Mouse (Mus musculus) MEL (cell line): Measurements from ENCODE around the gene Arrb1. TPM values are rescaled to one million over a fixed set of nuclear protein-coding genes. Genes with fewer than 3 reads are reported as not detected.

Experiments
- DNase-seq: peaks from one replicate; pipeline ENCODE4 v3.0.0; 2011; ENCODE audit warnings: low read depth, low spot score
- H3K27ac ChIP-seq: 2 replicates; pipeline ENCODE4 v1.5.1; 2012; ENCODE audit warnings: low read depth, mild to moderate bottlenecking, control low read depth, low read length, moderate library complexity; ENCODE audit not compliant: control insufficient read depth
- H3K27me3 ChIP-seq, 2 experiments: fragments of 150-350 bp in 1 of 2; sonication (generic) in 1 of 2; 2 replicates each; pipeline ENCODE4 v1.6.1; 2012; ENCODE audit warnings: low read length in 2 of 2, mild to moderate bottlenecking in 2 of 2, improper control_type of control experiment in 1 of 2, moderate library complexity in 1 of 2; ENCODE audit not compliant: insufficient read depth in 2 of 2, control insufficient read depth in 1 of 2
- H3K36me3 ChIP-seq, 2 experiments: 2 replicates each; pipeline ENCODE4 v1.6.1; 2012 to 2014; ENCODE audit warnings: low read length in 2 of 2, improper control_type of control experiment in 1 of 2, inconsistent platforms in 1 of 2, mild to moderate bottlenecking in 1 of 2; ENCODE audit not compliant: insufficient read depth in 2 of 2, control insufficient read depth in 1 of 2
- H3K4me1 ChIP-seq, 2 experiments: fragments of 150-350 bp in 1 of 2; sonication (generic) in 1 of 2; 2 replicates each; pipeline ENCODE4 v1.6.1; 2012; ENCODE audit warnings: low read length in 2 of 2, improper control_type of control experiment in 1 of 2, mild to moderate bottlenecking in 1 of 2; ENCODE audit not compliant: insufficient read depth in 2 of 2, control insufficient read depth in 1 of 2
- H3K4me3 ChIP-seq, 2 experiments: fragments of 150-350 bp in 1 of 2; sonication (generic) in 1 of 2; 2 replicates each; pipeline ENCODE4 v1.5.1; 2012; ENCODE audit warnings: low read depth in 2 of 2, low read length in 2 of 2, mild to moderate bottlenecking in 2 of 2, moderate library complexity in 2 of 2, control low read depth in 1 of 2, improper control_type of control experiment in 1 of 2; ENCODE audit not compliant: control insufficient read depth in 1 of 2, insufficient read depth in 1 of 2
- H3K79me2 ChIP-seq: 2 replicates; pipeline ENCODE4 v1.6.1; 2012; ENCODE audit warnings: mild to moderate bottlenecking, low read length, moderate library complexity; ENCODE audit not compliant: control insufficient read depth, poor library complexity, insufficient read depth
- H3K9ac ChIP-seq: 2 replicates; pipeline ENCODE4 v1.6.1; 2012; ENCODE audit warnings: low read depth, mild to moderate bottlenecking, control low read depth, low read length, moderate library complexity; ENCODE audit not compliant: control insufficient read depth, poor library complexity, severe bottlenecking
- H3K9me3 ChIP-seq: fragments of 150-350 bp; sonication (generic); replicated peaks from 2 replicates; pipeline ENCODE4 v1.6.1; 2012; ENCODE audit warnings: mild to moderate bottlenecking, low read length, improper control_type of control experiment, moderate library complexity; ENCODE audit not compliant: insufficient read depth
- CHD2 ChIP-seq: IDR thresholded peaks from 2 replicates; pipeline ENCODE4 v1.6.1; 2011; ENCODE audit warnings: low read length, improper control_type of control experiment
- CTCF ChIP-seq, 3 experiments: IDR thresholded peaks in 2 of 3; conservative IDR thresholded peaks in 1 of 3; 2 replicates each; pipeline ENCODE4 v1.5.1; 2011 to 2012; ENCODE audit warnings: low read length in 3 of 3, low read depth in 2 of 3, mild to moderate bottlenecking in 2 of 3, improper control_type of control experiment in 1 of 3, inconsistent platforms in 1 of 3, mixed read lengths in 1 of 3, moderate library complexity in 1 of 3; ENCODE audit not compliant: control insufficient read depth in 1 of 3, insufficient read depth in 1 of 3, poor library complexity in 1 of 3, severe bottlenecking in 1 of 3
- E2F4 ChIP-seq: IDR thresholded peaks from 2 replicates; pipeline ENCODE4 v1.6.1; 2011; ENCODE audit warnings: low read depth, low read length, improper control_type of control experiment, borderline replicate concordance
- EP300 ChIP-seq, 2 experiments: IDR thresholded peaks; 2 replicates each; pipeline ENCODE4 v1.6.1; 2011; ENCODE audit warnings: improper control_type of control experiment in 2 of 2, low read length in 2 of 2, low read depth in 1 of 2, mild to moderate bottlenecking in 1 of 2
- ETS1 ChIP-seq: IDR thresholded peaks from 2 replicates; pipeline ENCODE4 v1.6.1; 2012; ENCODE audit warnings: low read depth, mild to moderate bottlenecking, inconsistent platforms, low read length, improper control_type of control experiment, moderate library complexity
- GABPA ChIP-seq: IDR thresholded peaks from 2 replicates; pipeline ENCODE4 v1.6.1; 2012; ENCODE audit warnings: low read depth, mild to moderate bottlenecking, inconsistent platforms, low read length, improper control_type of control experiment, moderate library complexity
- GATA1 ChIP-seq: IDR thresholded peaks from 2 replicates; pipeline ENCODE4 v1.6.1; 2011; ENCODE audit warnings: low read depth, low read length, improper control_type of control experiment
- HCFC1 ChIP-seq: IDR thresholded peaks from 2 replicates; pipeline ENCODE4 v1.6.1; 2012; ENCODE audit warnings: low read depth, mild to moderate bottlenecking, inconsistent platforms, low read length, improper control_type of control experiment, moderate library complexity
- JUND ChIP-seq: IDR thresholded peaks from 2 replicates; pipeline ENCODE4 v1.6.1; 2011; ENCODE audit warnings: low read depth, mild to moderate bottlenecking, improper control_type of control experiment, low read length
- MAZ ChIP-seq: IDR thresholded peaks from 2 replicates; pipeline ENCODE4 v1.6.1; 2012; ENCODE audit warnings: low read depth, mild to moderate bottlenecking, inconsistent platforms, low read length, improper control_type of control experiment
- MEF2A ChIP-seq: IDR thresholded peaks from 2 replicates; pipeline ENCODE4 v1.6.1; 2014; ENCODE audit warnings: low read depth, mild to moderate bottlenecking, inconsistent platforms, low read length, improper control_type of control experiment; ENCODE audit not compliant: poor library complexity, insufficient replicate concordance, severe bottlenecking; ENCODE audit errors: extremely low read depth
- MXI1 ChIP-seq: IDR thresholded peaks from 2 replicates; pipeline ENCODE4 v1.6.1; 2011; ENCODE audit warnings: mild to moderate bottlenecking, low read depth, low read length, improper control_type of control experiment
- MYC ChIP-seq: IDR thresholded peaks from 2 replicates; pipeline ENCODE4 v1.6.1; 2011; ENCODE audit warnings: low read depth, mild to moderate bottlenecking, low read length, improper control_type of control experiment, moderate library complexity
- NELFE ChIP-seq: IDR thresholded peaks from 2 replicates; pipeline ENCODE4 v1.6.1; 2011; ENCODE audit warnings: low read depth, low read length, improper control_type of control experiment
- NRF1 ChIP-seq: IDR thresholded peaks from 2 replicates; pipeline ENCODE4 v1.6.1; 2014; ENCODE audit warnings: low read depth, mild to moderate bottlenecking, inconsistent platforms, low read length, improper control_type of control experiment, moderate library complexity; ENCODE audit not compliant: poor library complexity, insufficient read depth, severe bottlenecking
- POLR2A ChIP-seq, 2 experiments: IDR thresholded peaks; 2 replicates each; pipeline ENCODE4 v1.6.1; 2011 to 2012; ENCODE audit warnings: low read length in 2 of 2, mild to moderate bottlenecking in 2 of 2, control low read depth in 1 of 2, improper control_type of control experiment in 1 of 2, low read depth in 1 of 2, moderate library complexity in 1 of 2; ENCODE audit not compliant: control insufficient read depth in 1 of 2, insufficient read depth in 1 of 2, poor library complexity in 1 of 2
- POLR2AphosphoS5 ChIP-seq: IDR thresholded peaks from 2 replicates; pipeline ENCODE4 v1.6.1; 2012; ENCODE audit warnings: low read depth, borderline replicate concordance, mild to moderate bottlenecking, inconsistent platforms, low read length, moderate library complexity, mixed read lengths
- RAD21 ChIP-seq: IDR thresholded peaks from 2 replicates; pipeline ENCODE4 v1.6.1; 2011; ENCODE audit warnings: mild to moderate bottlenecking, low read depth, low read length, improper control_type of control experiment
- SIN3A ChIP-seq: IDR thresholded peaks from 2 replicates; pipeline ENCODE4 v1.6.1; 2012; ENCODE audit warnings: low read length, improper control_type of control experiment, inconsistent platforms
- SMC3 ChIP-seq: IDR thresholded peaks from 2 replicates; pipeline ENCODE4 v1.6.1; 2011; ENCODE audit warnings: low read depth, low read length, improper control_type of control experiment
- TBP ChIP-seq: IDR thresholded peaks from 2 replicates; pipeline ENCODE4 v1.8.0; 2011; ENCODE audit warnings: low read depth, low read length, improper control_type of control experiment
- TCF12 ChIP-seq: IDR thresholded peaks from 2 replicates; pipeline ENCODE4 v1.6.1; 2014; ENCODE audit warnings: low read depth, mild to moderate bottlenecking, inconsistent platforms, low read length, improper control_type of control experiment, moderate library complexity
- USF1 ChIP-seq: IDR thresholded peaks from 2 replicates; pipeline ENCODE4 v1.6.1; 2014; ENCODE audit warnings: low read depth, mild to moderate bottlenecking, inconsistent platforms, low read length, improper control_type of control experiment, moderate library complexity
- USF2 ChIP-seq, 2 experiments: IDR thresholded peaks; 2 replicates each; pipeline ENCODE4 v1.6.1; 2011 to 2012; ENCODE audit warnings: improper control_type of control experiment in 2 of 2, low read length in 2 of 2, borderline replicate concordance in 1 of 2, inconsistent platforms in 1 of 2, low read depth in 1 of 2, mild to moderate bottlenecking in 1 of 2; ENCODE audit not compliant: insufficient read depth in 1 of 2
- ZC3H11A ChIP-seq: IDR thresholded peaks from 2 replicates; pipeline ENCODE4 v1.6.1; 2012; ENCODE audit warnings: low read depth, mild to moderate bottlenecking, inconsistent platforms, low read length, improper control_type of control experiment
- ZKSCAN1 ChIP-seq: IDR thresholded peaks from 2 replicates; pipeline ENCODE4 v1.6.1; 2012; ENCODE audit warnings: low read depth, mild to moderate bottlenecking, inconsistent platforms, low read length, improper control_type of control experiment, moderate library complexity
- polyA plus RNA-seq, 2 experiments: library from polyadenylated mRNA; stranded (reverse) in 1 of 2; unstranded in 1 of 2; fragments of >175 nt in 1 of 2; fragments of >200 nt in 1 of 2; gene quantifications; 2 replicates each; pipeline versions ENCODE4 v1.2.1 to v1.2.4; 2012; ENCODE audit warnings: low replicate concordance in 2 of 2, low read depth in 1 of 2; ENCODE audit not compliant: insufficient read length in 2 of 2, insufficient read depth in 1 of 2, missing spikeins in 1 of 2
- total RNA-seq: library from RNA; depleted of rRNA; stranded (reverse); fragments of 300-350 nt; gene quantifications from 2 replicates; pipeline ENCODE4 v1.2.3, GENCODE M21; 2012

The Arrb1 gene
- total and polyA plus RNA-seq, 3 experiments, result 27.0 to 67.7 (median 62.7) TPM

DNA sequence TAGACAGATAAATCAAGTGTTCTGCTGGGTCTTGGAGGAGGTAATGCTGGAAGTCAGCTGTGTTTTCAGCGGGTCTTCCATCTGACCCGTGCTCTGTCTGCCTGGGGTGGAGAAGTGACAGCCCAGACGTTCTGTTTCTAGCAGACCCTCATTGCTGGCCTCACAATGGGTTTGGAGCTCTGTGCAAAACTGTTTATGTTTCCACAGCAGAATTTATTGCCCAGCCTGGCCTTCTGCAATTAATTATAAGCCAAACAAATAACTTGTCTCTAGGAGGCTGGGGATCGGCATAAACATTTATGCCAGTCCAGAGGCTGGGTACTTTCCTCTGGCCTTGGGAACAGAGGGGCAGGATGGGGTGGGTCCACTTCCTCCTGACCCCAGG is 18.6 kb downstream of the Arrb1 start:
- no peak for TF ChIP-seq CTCF (IDR thresholded peaks at IDR 0.05 in 2 of 3, conservative IDR thresholded peaks at IDR 0.05 in 1 of 3; ENCODE audit: control insufficient read depth in 1 of 3, insufficient read depth in 1 of 3, low read depth in 2 of 3, low read length in 3 of 3, poor library complexity in 1 of 3, severe bottlenecking in 1 of 3)
- no peak for TF ChIP-seq CHD2
- no peak for TF ChIP-seq POLR2A (IDR thresholded peaks at IDR 0.05; ENCODE audit: control insufficient read depth in 1 of 2, insufficient read depth in 1 of 2, low read depth in 1 of 2, low read length in 2 of 2, poor library complexity in 1 of 2)
- no peak for TF ChIP-seq MEF2A
- TF ChIP-seq TBP, result no peak
- TF ChIP-seq GATA1, result no peak
- TF ChIP-seq ETS1, result no peak
- no peak for TF ChIP-seq USF2 (IDR thresholded peaks at IDR 0.05; ENCODE audit: borderline replicate concordance in 1 of 2, insufficient read depth in 1 of 2, low read depth in 1 of 2, low read length in 2 of 2)
- TF ChIP-seq POLR2AphosphoS5, result no peak
- no peak for TF ChIP-seq MAZ
- no peak for TF ChIP-seq JUND
- TF ChIP-seq EP300 (IDR thresholded peaks at IDR 0.05; ENCODE audit: low read depth in 1 of 2, low read length in 2 of 2), result no peak
- no peak for TF ChIP-seq ZKSCAN1
- TF ChIP-seq USF1, result no peak
- TF ChIP-seq MYC, result no peak
- TF ChIP-seq MXI1, result no peak
- no peak for TF ChIP-seq HCFC1
- no peak for TF ChIP-seq E2F4
- no peak for TF ChIP-seq GABPA
- TF ChIP-seq ZC3H11A, result no peak
- Histone ChIP-seq H3K27me3 (no peaks in the 10 kb centered on the region), H3K4me3 (no peak overlapping the region), H3K9me3 (no peaks in the 10 kb centered on the region), H3K4me1 (no peaks in the 10 kb centered on the region), H3K27ac (no peak overlapping the region), H3K36me3 (no peaks in the 10 kb centered on the region; a peak in 2 of 4 replicates), H3K9ac (no peak overlapping the region), H3K79me2 (peaks cover 2% of the 10 kb centered on the region)
- DNase-seq, result no peak

DNA sequence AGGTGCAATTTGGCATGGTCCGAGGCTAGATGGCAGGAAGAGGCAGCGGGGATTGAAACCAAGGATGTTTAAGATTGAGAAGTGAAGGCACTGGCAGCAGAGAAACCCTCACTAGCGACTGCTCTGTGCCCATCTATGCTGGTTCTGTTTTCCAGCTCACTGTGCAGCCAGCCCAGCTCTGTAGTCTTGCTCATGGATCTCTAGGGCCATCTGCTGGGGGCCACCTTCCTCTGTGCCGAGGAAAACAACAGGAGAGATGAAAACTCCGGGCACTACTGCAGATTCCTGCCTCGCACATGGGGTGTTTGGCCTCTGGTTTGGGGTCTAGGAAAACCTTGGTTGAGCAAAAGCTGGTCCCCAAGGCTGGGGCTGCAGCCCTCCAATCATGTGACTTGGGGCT is 20.6 kb downstream of the Arrb1 start:
- Histone ChIP-seq H3K9me3 (no peaks in the 10 kb centered on the region), H3K79me2 (peaks cover 2% of the 10 kb centered on the region), H3K4me1 (no peaks in the 10 kb centered on the region), H3K9ac (no peak overlapping the region), H3K27ac (no peak overlapping the region), H3K27me3 (no peaks in the 10 kb centered on the region), H3K36me3 (no peaks in the 10 kb centered on the region; a peak in 2 of 4 replicates), H3K4me3 (no peak overlapping the region)
- TF ChIP-seq NELFE (no peak), TBP (no peak), SMC3 (peak; percentile 38; the same call in 1 of the 2 replicates), CTCF (IDR thresholded peaks at IDR 0.05 in 2 of 3, conservative IDR thresholded peaks at IDR 0.05 in 1 of 3; ENCODE audit: control insufficient read depth in 1 of 3, insufficient read depth in 1 of 3, low read depth in 2 of 3, low read length in 3 of 3, poor library complexity in 1 of 3, severe bottlenecking in 1 of 3) (peak; percentile 15 to 51 (median 37); a peak in 4 of 6 replicates), SIN3A (no peak), ZC3H11A (peak; percentile 24; the same call in 1 of the 2 replicates), MYC (no peak), TCF12 (no peak), RAD21 (peak; percentile 38), NRF1 (no peak), E2F4 (no peak)
- no peak for DNase-seq
